Mouse (Mus musculus) embryonic fibroblast, embryonic 13.5 days (primary cell): ENCODE measurements around the gene Pask. TPM values are rescaled to one million over a fixed set of nuclear protein-coding genes. Genes with fewer than 3 reads are reported as not detected.

Experiments used
- H3K27ac ChIP-seq: 2 replicates; pipeline ENCODE4 v1.5.1; 2012; ENCODE audit warnings: low read length, control low read depth, inconsistent platforms; ENCODE audit not compliant: insufficient read depth
- H3K4me1 ChIP-seq: 2 replicates; pipeline ENCODE4 v1.6.1; 2011; ENCODE audit warnings: low read length; ENCODE audit not compliant: control insufficient read depth, insufficient read depth
- H3K4me3 ChIP-seq: 2 replicates; pipeline ENCODE4 v1.5.1; 2011; ENCODE audit warnings: mild to moderate bottlenecking, control low read depth, low read length; ENCODE audit not compliant: insufficient read depth
- CTCF ChIP-seq: IDR thresholded peaks from 2 replicates; pipeline ENCODE4 v1.5.1; 2011; ENCODE audit warnings: mild to moderate bottlenecking, control low read depth, low read length, moderate library complexity, borderline replicate concordance; ENCODE audit not compliant: insufficient read depth
- POLR2A ChIP-seq: IDR thresholded peaks from 2 replicates; pipeline ENCODE4 v1.6.1; 2011; ENCODE audit warnings: low read depth, mild to moderate bottlenecking, control low read depth, low read length, moderate library complexity
- polyA plus RNA-seq: library from polyadenylated mRNA; stranded (reverse); fragments of >200 nt; gene quantifications from 2 replicates; pipeline ENCODE4 v1.2.4, GENCODE M21; 2011; ENCODE audit warnings: low read depth; ENCODE audit not compliant: missing spikeins, insufficient read length

Pask gene
- polyA plus RNA-seq, 1 experiment = 11.2 TPM

- no peak overlapping the region for H3K4me3 ChIP-seq
- H3K27ac ChIP-seq = no peak overlapping the region
- no peaks in the 10 kb centered on the region for H3K4me1 ChIP-seq
- TF ChIP-seq POLR2A (no peak), CTCF (no peak)
Measured at GRCm38 (mm10) chr1:93290956-93291355, 52.3 kb downstream of the Pask start.

GRCm38 (mm10) chr1:93289678-93290214 is 53.5 kb downstream of the Pask start:
- no peak overlapping the region for H3K4me3 ChIP-seq
- TF ChIP-seq POLR2A (no peak), CTCF (no peak)
- H3K27ac ChIP-seq = no peak overlapping the region
- no peaks in the 10 kb centered on the region for H3K4me1 ChIP-seq

GRCm38 (mm10) chr1:93277041-93277440 is 66.2 kb downstream of the Pask start:
- Histone ChIP-seq H3K4me3 (no peak overlapping the region), H3K4me1 (no peaks in the 10 kb centered on the region), H3K27ac (no peak overlapping the region)
- TF ChIP-seq CTCF (no peak), POLR2A (no peak)

- Histone ChIP-seq H3K4me1 (no peaks in the 10 kb centered on the region; the same call in 1 of the 2 replicates), H3K27ac (no peak overlapping the region), H3K4me3 (no peak overlapping the region)
- TF ChIP-seq CTCF (no peak), POLR2A (no peak)
Measured at GRCm38 (mm10) chr1:93275561-93275960, 67.7 kb downstream of the Pask start.

- Histone ChIP-seq H3K4me3 (no peak overlapping the region), H3K4me1 (peaks cover 2% of the 10 kb centered on the region; the same call in 1 of the 2 replicates), H3K27ac (no peak overlapping the region)
- TF ChIP-seq POLR2A (no peak), CTCF (no peak)
Measured at GRCm38 (mm10) chr1:93272409-93272821, 70.9 kb downstream of the Pask start.

- TF ChIP-seq CTCF (no peak), POLR2A (no peak)
- Histone ChIP-seq H3K4me1 (peaks cover 2% of the 10 kb centered on the region; the same call in 1 of the 2 replicates), H3K4me3 (no peak overlapping the region), H3K27ac (no peak overlapping the region)
Measured at GRCm38 (mm10) chr1:93271751-93272150, 71.5 kb downstream of the Pask start.

- Histone ChIP-seq H3K4me1 (peaks cover 2% of the 10 kb centered on the region; the same call in 1 of the 2 replicates), H3K27ac (peak overlapping the region; percentile 49; the same call in 1 of the 2 replicates), H3K4me3 (no peak overlapping the region)
- TF ChIP-seq CTCF = no peak
- no peak for TF ChIP-seq POLR2A
Measured at GRCm38 (mm10) chr1:93270516-93271240, 72.6 kb downstream of the Pask start.

GRCm38 (mm10) chr1:93268246-93268645 is 75.0 kb downstream of the Pask start:
- no peak for TF ChIP-seq POLR2A
- no peak for TF ChIP-seq CTCF
- Histone ChIP-seq H3K4me3 (no peak overlapping the region), H3K27ac (no peak overlapping the region), H3K4me1 (peaks cover 2% of the 10 kb centered on the region; the same call in 1 of the 2 replicates)

- Histone ChIP-seq H3K4me1 (peaks cover 2% of the 10 kb centered on the region; the same call in 1 of the 2 replicates), H3K27ac (no peak overlapping the region), H3K4me3 (no peak overlapping the region)
- TF ChIP-seq CTCF (no peak), POLR2A (no peak)
Measured at GRCm38 (mm10) chr1:93267207-93267606, 76.1 kb downstream of the Pask start.

Other genes starting within 250 kb of the Pask start
- gene Kif1a, start 241.5 kb downstream of the Pask start, polyA plus RNA-seq = 29.3 and 42.6 TPM in 2 replicates
- not detected in 2 replicates for gene Agxt, start 208.2 kb downstream of the Pask start, polyA plus RNA-seq
- not detected in 2 replicates for gene 2310007B03Rik, start 182.5 kb downstream of the Pask start, polyA plus RNA-seq
- 0.20 and 0.32 TPM in 2 replicates for gene Crocc2, start 174.8 kb downstream of the Pask start, polyA plus RNA-seq
- gene Sned1, start 107.6 kb downstream of the Pask start, polyA plus RNA-seq = 21.8 and 35.2 TPM in 2 replicates
- 15.9 and 18.0 TPM in 2 replicates for gene Mterf4, start 37.6 kb downstream of the Pask start, polyA plus RNA-seq
- gene Ppp1r7, start 628 bp downstream of the Pask start, polyA plus RNA-seq = 46.8 and 49.1 TPM in 2 replicates
- 0.23 and 0.40 TPM in 2 replicates for gene Ano7, start 30.4 kb upstream of the Pask start, polyA plus RNA-seq
- 579 and 643 TPM in 2 replicates for gene Hdlbp, start 135.3 kb upstream of the Pask start, polyA plus RNA-seq
- gene Farp2, start 168.6 kb upstream of the Pask start, polyA plus RNA-seq = 42.3 and 47.7 TPM in 2 replicates